Mouse (Mus musculus) gastrocnemius, postnatal 25 days (tissue): Measurements from ENCODE around the gene Ccdc120. TPM values are rescaled to one million over a fixed set of nuclear protein-coding genes. Genes with fewer than 3 reads are reported as not detected.
"Not testable (repeated sequence)": the region's sequence is repeated elsewhere in the genome, so short reads cannot be mapped to it uniquely, and the experiment has no call there.

Experiments
- DNase-seq: peaks from one replicate; pipeline ENCODE4 v3.0.0; 2022
- total RNA-seq, 2 experiments: library from RNA; stranded (reverse); gene quantifications; 1 replicate in 1 of 2; 2 replicates in 1 of 2; pipeline ENCODE4 v1.2.3; 2021

Ccdc120 gene
- total RNA-seq, 2 experiments from 2014 or later: 0.16 to 0.56 TPM

- not testable (repeated sequence) for DNase-seq
Observed at GRCm38 (mm10) chrX:7753627-7754026, 2.9 kb upstream of the Ccdc120 start.

- DNase-seq: no peak
Observed at GRCm38 (mm10) chrX:7745429-7745828, 5.3 kb downstream of the Ccdc120 start.

- no peak for DNase-seq
Observed at GRCm38 (mm10) chrX:7744940-7745339, 5.8 kb downstream of the Ccdc120 start.

- no peak for DNase-seq
Observed at GRCm38 (mm10) chrX:7743470-7743869, 7.2 kb downstream of the Ccdc120 start.

- DNase-seq: no peak
Observed at GRCm38 (mm10) chrX:7741103-7741502, 9.6 kb downstream of the Ccdc120 start.

- no peak for DNase-seq
Observed at GRCm38 (mm10) chrX:7740082-7740819, 10.5 kb downstream of the Ccdc120 start.

GRCm38 (mm10) chrX:7739336-7740081, 11.2 kb downstream of the Ccdc120 start:
- DNase-seq: no peak

GRCm38 (mm10) chrX:7733571-7734156, 17.0 kb downstream of the Ccdc120 start:
- peak; percentile 58 for DNase-seq

GRCm38 (mm10) chrX:7728922-7729265, 21.8 kb downstream of the Ccdc120 start:
- DNase-seq: no peak

GRCm38 (mm10) chrX:7728215-7728921, 22.3 kb downstream of the Ccdc120 start, which contains the start of gene Praf2:
Gene Praf2, plus strand, starts transcription at chrX:7728439.
- DNase-seq: peak; percentile 77

- no peak for DNase-seq
Observed at GRCm38 (mm10) chrX:7727176-7727575, 23.5 kb downstream of the Ccdc120 start.

- no peak for DNase-seq
Observed at GRCm38 (mm10) chrX:7725841-7726240, 24.9 kb downstream of the Ccdc120 start.

- DNase-seq: no peak
Observed at GRCm38 (mm10) chrX:7724135-7724534, 26.6 kb downstream of the Ccdc120 start.

GRCm38 (mm10) chrX:7722691-7723090, 28.0 kb downstream of the Ccdc120 start:
- DNase-seq: no peak

- no peak for DNase-seq
Observed at GRCm38 (mm10) chrX:7722282-7722611, 28.5 kb downstream of the Ccdc120 start.

- DNase-seq: peak; percentile 67
Observed at GRCm38 (mm10) chrX:7721514-7722281, 29.0 kb downstream of the Ccdc120 start, which contains the start of gene Gm45208. Gene Gm45208, plus strand, starts transcription at chrX:7722245.

GRCm38 (mm10) chrX:7716058-7716457, 34.6 kb downstream of the Ccdc120 start:
- not testable (repeated sequence) for DNase-seq

GRCm38 (mm10) chrX:7714135-7714899, 36.4 kb downstream of the Ccdc120 start, which contains the start of gene Wdr45:
Gene Wdr45, plus strand, starts transcription at chrX:7714333.
- peak; percentile 95 for DNase-seq

- DNase-seq: not testable (repeated sequence)
Observed at GRCm38 (mm10) chrX:7713764-7714134, 37.0 kb downstream of the Ccdc120 start.

- peak; percentile 83 for DNase-seq
Observed at GRCm38 (mm10) chrX:7696954-7697381, 53.7 kb downstream of the Ccdc120 start, which contains the start of gene Gpkow. Gene Gpkow, plus strand, starts transcription at chrX:7697131.

- no peak for DNase-seq
Observed at GRCm38 (mm10) chrX:7696520-7696919, 54.2 kb downstream of the Ccdc120 start.
